Mouse (Mus musculus) intestine, embryonic 14.5 days (tissue): ENCODE measurements around the gene Ryr1. TPM values are rescaled to one million over a fixed set of nuclear protein-coding genes. Genes with fewer than 3 reads are reported as not detected.

Source experiments
- ATAC-seq: fragments of 200-750 bp; cut with Nextera tagmentation; replicated peaks from 2 replicates; pipeline ENCODE4 v1.8.0; 2017; ENCODE audit warnings: low read depth, moderate number of reproducible peaks, moderate TSS enrichment, moderate library complexity; ENCODE audit not compliant: low FRiP score, low TSS enrichment
- DNase-seq: peaks from one replicate; pipeline ENCODE4 v3.0.0-alpha.2; 2018; ENCODE audit warnings: low spot score
- H3K27ac ChIP-seq: fragments of 300-500 bp; sonication (generic); 2 replicates; pipeline ENCODE4 v1.5.1; 2014; ENCODE audit warnings: low read depth, mild to moderate bottlenecking, control low read depth
- H3K27me3 ChIP-seq: fragments of 300-500 bp; sonication (generic); replicated peaks from 2 replicates; pipeline ENCODE4 v1.6.1; 2014; ENCODE audit warnings: low read length, control low read depth; ENCODE audit not compliant: control insufficient read depth, insufficient read depth
- H3K36me3 ChIP-seq: fragments of 300-500 bp; sonication (generic); 2 replicates; pipeline ENCODE4 v1.6.1; 2014; ENCODE audit warnings: low read length, control low read depth; ENCODE audit not compliant: control insufficient read depth, insufficient read depth
- H3K4me1 ChIP-seq: fragments of 300-500 bp; sonication (generic); replicated peaks from 2 replicates; pipeline ENCODE4 v1.6.1; 2014; ENCODE audit warnings: low read length, control low read depth, mixed read lengths; ENCODE audit not compliant: control insufficient read depth, insufficient read depth
- H3K4me2 ChIP-seq: fragments of 300-500 bp; sonication (generic); 2 replicates; pipeline ENCODE4 v1.6.1; 2014; ENCODE audit warnings: low read length
- H3K4me3 ChIP-seq: fragments of 300-500 bp; sonication (generic); 2 replicates; pipeline ENCODE4 v1.5.1; 2014; ENCODE audit warnings: low read depth, low read length, control low read depth, mixed read lengths
- H3K9ac ChIP-seq: fragments of 300-500 bp; sonication (generic); 2 replicates; pipeline ENCODE4 v1.6.1; 2014; ENCODE audit warnings: mild to moderate bottlenecking, low read length
- H3K9me3 ChIP-seq: fragments of 300-500 bp; sonication (generic); 2 replicates; pipeline ENCODE4 v1.6.1; 2016; ENCODE audit warnings: low read length, control low read depth; ENCODE audit not compliant: control insufficient read depth
- WGBS: fragments of 180-500 bp; shearing (Covaris S2); extraction: QIAGEN DNeasy Blood & Tissue Kit; methylation state at CpG from one replicate; pipeline ENCODE4 v1.1.7; 2014; 5-methylcytosine and 5-hydroxymethylcytosine counted together
- polyA plus RNA-seq: library from polyadenylated mRNA; unstranded; fragments of >200 nt; fragmentation: Nextera tagmentation; extraction: Ambion mirVana; gene quantifications from 2 replicates; pipeline ENCODE4 v1.2.1, GENCODE M21; 2014

Ryr1 gene
- polyA plus RNA-seq, 1 experiment from 2014 or later: 0.80 TPM

DNA sequence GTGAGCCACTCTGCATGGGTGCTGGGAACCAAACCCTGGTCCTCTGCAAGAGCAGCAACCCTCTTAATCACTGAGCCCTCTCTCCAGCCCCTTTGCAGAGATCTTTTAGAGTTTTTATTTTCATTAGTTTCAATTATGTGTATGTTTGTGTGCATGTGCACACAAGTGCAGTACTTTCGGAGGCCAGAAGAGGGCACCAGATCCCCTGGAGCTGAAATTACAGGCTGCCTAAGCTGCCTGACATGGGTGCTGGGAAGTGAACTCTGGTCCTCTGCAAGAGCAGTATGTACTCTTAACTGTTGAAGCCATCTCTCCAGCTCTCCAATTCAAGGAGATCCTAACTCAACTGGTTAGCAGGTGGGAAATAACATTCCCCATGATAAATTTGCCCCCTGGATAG, 110.0 kb downstream of the Ryr1 start:
- Histone ChIP-seq H3K4me3 (no peak overlapping the region), H3K27ac (no peak overlapping the region), H3K9me3 (peaks cover 6% of the 10 kb centered on the region; the same call in 1 of the 2 replicates), H3K4me2 (no peak overlapping the region), H3K36me3 (no peaks in the 10 kb centered on the region), H3K27me3 (peaks cover 26% of the 10 kb centered on the region), H3K4me1 (peaks cover 4% of the 10 kb centered on the region; the same call in 1 of the 2 replicates), H3K9ac (no peak overlapping the region)
- no peak for ATAC-seq
- DNase-seq: no peak
- WGBS: 94% methylated on average over 1 of the region's 1 CpGs

DNA sequence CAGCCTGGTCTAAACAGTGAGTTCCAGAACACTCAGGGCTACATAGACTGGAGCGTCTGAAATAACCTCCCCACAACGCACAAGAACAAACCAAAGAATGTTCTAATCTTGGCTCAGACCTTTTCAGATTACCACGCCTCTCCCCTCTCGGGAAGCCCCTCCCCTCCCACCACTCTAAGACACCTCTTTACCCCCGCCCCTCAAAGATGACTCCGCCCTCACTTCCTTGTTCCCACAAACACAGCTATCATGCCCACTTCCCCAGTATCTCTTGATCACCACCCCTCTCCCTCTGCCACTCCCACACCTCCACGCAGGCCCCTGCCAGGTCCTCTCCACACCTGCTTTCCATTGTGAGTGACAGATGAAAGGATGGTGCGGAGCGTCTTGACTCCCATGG, 116.3 kb downstream of the Ryr1 start:
- no peaks in the 10 kb centered on the region for H3K9me3 ChIP-seq
- no peak overlapping the region for H3K9ac ChIP-seq
- no peaks in the 10 kb centered on the region for H3K27me3 ChIP-seq
- DNase-seq (no peak), ATAC-seq (no peak)
- no peak overlapping the region for H3K4me2 ChIP-seq
- H3K27ac ChIP-seq: no peak overlapping the region
- H3K4me1 ChIP-seq: no peaks in the 10 kb centered on the region
- H3K4me3 ChIP-seq: no peak overlapping the region
- no peaks in the 10 kb centered on the region for H3K36me3 ChIP-seq
- 73% methylated on average over 9 of the region's 9 CpGs for WGBS

DNA sequence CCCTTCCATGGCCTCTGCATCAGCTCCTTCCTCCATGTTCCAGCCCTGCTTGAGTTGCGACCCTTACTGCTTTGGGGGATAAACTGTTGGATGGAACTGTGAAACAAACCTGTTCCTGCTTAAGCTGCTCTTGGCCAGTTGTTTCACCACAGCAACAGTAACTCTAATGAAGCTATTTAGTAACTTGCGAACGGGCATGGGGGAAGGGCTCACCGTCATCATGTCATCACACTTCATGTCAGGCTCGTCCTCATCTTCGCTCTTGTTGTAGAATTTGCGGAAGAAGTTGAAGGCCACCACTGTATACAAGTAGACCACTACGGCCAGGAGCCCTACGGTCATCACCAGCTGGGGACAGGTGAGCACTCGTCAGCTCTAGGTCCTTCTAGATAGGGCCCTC, 116.8 kb downstream of the Ryr1 start:
- H3K4me3 ChIP-seq: no peak overlapping the region
- no peaks in the 10 kb centered on the region for H3K9me3 ChIP-seq
- no peaks in the 10 kb centered on the region for H3K4me1 ChIP-seq
- no peak overlapping the region for H3K4me2 ChIP-seq
- no peak overlapping the region for H3K9ac ChIP-seq
- WGBS: 94% methylated on average over 10 of the region's 10 CpGs
- no peak overlapping the region for H3K27ac ChIP-seq
- no peaks in the 10 kb centered on the region for H3K27me3 ChIP-seq
- DNase-seq: no peak
- H3K36me3 ChIP-seq: no peaks in the 10 kb centered on the region
- ATAC-seq: no peak

DNA sequence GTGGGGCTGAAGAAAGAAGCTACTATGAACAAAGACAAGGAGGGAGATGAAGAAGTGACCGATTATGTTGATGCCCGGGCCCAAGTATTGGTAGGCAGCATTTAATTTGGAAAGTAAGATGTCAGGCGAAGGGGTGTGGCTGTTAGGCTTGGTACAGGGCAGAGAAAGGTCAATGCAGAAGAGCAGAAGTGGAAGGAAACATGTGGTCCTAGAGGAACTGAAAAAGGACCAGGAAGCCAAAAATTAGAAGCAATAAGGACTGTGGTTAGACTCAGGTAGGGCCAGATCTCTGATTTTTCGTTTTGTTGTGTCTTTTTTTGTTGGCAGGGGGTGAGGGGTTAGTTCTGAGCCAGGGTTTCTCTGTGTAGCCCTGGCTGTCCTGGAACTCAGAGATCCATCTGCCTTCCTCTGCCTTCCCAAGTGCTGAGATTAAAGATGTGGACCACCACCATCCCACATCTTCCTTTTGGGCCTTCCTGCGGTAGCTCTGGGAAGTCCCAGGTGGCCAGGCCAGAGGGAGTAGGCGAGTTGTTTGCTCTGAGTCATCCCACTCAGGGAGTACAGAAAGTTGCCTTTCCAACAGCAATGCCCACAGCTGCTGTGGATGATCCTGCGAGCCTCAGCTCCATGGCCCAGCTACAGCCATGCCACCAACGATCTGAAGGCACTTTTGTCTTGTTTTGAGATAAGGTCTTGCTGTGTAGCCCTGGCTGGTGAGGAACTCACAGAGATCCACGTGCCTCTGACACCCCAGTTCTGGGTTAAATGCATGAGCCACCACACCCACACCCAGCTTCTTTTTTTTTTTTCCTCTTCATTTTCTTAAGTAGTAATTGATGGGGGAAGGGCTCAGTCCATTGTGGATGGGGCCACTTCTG, 117.5 kb downstream of the Ryr1 start:
- H3K4me2 ChIP-seq: no peak overlapping the region
- H3K9me3 ChIP-seq: no peaks in the 10 kb centered on the region
- 76% methylated on average over 9 of the region's 9 CpGs for WGBS

DNA sequence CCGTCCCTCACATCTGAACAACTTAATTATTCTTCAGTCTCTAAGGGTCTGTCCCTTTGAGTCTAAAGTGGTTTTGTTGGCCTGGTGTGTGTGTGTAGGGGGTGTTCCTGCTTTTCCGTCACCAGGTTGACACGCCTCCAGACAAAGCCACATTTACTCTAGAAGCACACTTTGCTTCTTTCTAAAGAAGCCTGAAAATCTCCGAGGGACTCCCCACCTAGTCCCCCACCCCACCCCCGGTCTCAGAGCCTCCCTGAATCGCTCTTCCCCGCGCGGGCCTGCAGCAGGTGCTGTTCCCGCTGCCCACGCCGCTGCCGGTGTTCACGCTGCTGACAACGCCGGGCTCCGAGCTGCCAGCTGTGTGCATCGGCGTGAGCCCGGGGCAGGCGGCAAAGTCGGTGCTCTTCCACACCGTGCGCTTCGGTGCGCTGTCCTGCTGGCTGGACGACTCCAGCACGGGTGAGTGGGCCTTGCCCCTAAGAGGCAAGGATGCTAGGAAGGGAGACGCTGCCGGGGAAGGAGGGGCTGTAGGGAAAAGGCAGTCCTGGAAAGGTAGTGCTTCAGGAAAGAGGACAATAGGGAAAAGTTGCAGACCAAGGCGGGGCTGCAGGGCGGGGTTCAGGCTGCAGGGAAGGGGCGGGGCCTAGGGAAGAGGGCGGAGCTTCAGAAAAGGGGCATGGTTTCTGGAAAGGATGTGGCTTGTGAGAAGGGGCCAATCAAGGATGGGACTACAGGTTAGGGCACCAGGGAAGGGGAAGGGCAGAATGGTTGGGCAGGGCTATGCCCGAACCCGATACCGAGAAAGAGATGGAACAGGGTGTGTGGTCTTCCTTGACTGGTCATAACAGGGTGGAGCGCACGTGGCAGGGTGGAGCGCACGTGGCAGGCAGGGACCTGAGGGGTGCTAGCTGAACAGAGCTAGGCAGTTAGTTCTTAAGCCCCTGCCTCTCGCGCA, 124.1 kb downstream of the Ryr1 start:
- Histone ChIP-seq H3K9me3 (no peaks in the 10 kb centered on the region), H3K9ac (peak overlapping the region; percentile 58), H3K4me3 (peak overlapping the region; percentile 44), H3K27ac (peak overlapping the region; percentile 51; the same call in 1 of the 2 replicates), H3K4me1 (0 out of 2 replicates have a peak, but pooled peaks cover 4% of the 10 kb centered on the region), H3K4me2 (peak overlapping the region; percentile 89), H3K36me3 (no peaks in the 10 kb centered on the region), H3K27me3 (no peaks in the 10 kb centered on the region)
- peak; percentile 83 for ATAC-seq
- DNase-seq: peak; percentile 97
- 5% methylated on average over 43 of the region's 43 CpGs for WGBS

More for the DNA sequence above, 117.5 kb downstream of the Ryr1 start:
- no peaks in the 10 kb centered on the region for H3K27me3 ChIP-seq
- no peaks in the 10 kb centered on the region for H3K36me3 ChIP-seq
- ATAC-seq (no peak), DNase-seq (no peak)
- no peak overlapping the region for H3K4me3 ChIP-seq
- H3K27ac ChIP-seq: no peak overlapping the region
- no peak overlapping the region for H3K9ac ChIP-seq
- H3K4me1 ChIP-seq: no peaks in the 10 kb centered on the region

DNA sequence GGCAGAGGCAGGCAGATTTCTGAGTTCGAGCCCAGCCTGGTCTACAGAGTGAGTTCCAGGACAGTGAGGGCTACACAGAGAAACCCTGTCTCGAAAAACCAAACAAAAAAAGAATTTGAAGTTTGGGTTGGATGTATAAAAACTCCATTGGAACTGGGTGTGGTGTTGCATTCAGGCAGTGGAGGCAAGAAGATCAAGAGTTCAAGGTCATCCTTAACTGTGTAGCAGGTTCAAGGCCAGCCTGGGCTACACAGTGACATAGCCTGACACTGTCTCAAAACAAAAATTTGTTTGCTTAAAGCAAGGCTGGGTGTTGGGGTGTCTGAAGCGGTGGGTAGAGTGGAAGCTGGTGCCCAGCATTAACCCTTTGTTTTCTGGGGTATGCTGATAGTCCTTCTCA, 131.6 kb downstream of the Ryr1 start:
- ATAC-seq (no peak), DNase-seq (no peak)
- Histone ChIP-seq H3K27ac (no peak overlapping the region), H3K27me3 (no peaks in the 10 kb centered on the region), H3K4me3 (no peak overlapping the region), H3K36me3 (no peaks in the 10 kb centered on the region), H3K9me3 (no peaks in the 10 kb centered on the region), H3K9ac (no peak overlapping the region), H3K4me1 (no peaks in the 10 kb centered on the region), H3K4me2 (no peak overlapping the region)
- WGBS: 81% methylated on average over 3 of the region's 3 CpGs

DNA sequence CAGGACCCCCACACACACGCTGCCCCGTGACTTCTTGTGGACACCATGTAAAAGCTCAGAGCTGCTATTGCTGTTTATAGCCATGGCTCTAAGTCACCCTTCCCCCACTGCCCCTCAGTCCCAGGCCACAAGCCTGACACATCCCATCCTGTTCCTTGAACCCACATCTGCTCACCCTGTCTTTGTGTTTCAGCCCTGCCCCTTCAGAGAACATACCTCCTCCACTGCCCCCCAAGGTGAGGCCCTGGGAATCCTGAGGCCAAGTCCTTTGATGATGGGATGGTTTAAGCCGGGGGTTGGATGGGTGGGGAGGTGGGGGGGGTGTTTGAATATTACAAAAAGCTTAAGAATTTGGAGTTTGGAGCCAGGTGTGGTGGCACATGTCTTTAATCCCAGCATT, 132.0 kb downstream of the Ryr1 start:
- DNase-seq: no peak
- WGBS: 82% methylated on average over 3 of the region's 3 CpGs
- Histone ChIP-seq H3K4me2 (no peak overlapping the region), H3K36me3 (no peaks in the 10 kb centered on the region), H3K9me3 (no peaks in the 10 kb centered on the region), H3K27me3 (no peaks in the 10 kb centered on the region), H3K4me3 (no peak overlapping the region), H3K4me1 (no peaks in the 10 kb centered on the region), H3K9ac (no peak overlapping the region), H3K27ac (no peak overlapping the region)
- ATAC-seq: no peak

DNA sequence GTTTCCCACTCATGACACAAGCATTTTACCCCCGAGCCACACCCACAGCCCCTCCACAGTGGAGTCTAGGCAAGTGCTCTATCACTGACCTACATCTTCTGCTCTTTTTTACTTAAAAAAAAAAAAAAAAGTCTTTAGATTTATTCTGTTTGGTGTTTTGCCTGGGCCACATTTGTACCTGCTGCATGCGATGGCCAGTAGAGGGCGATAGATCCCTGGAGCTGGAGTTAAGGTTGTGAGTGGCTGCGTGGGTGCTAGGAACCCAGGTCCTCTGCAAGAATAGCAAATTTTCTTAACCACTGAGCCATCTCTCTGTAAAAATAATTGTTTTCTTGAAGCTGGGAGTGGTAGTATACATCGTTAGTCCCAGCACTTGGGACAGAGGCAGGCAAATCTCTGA, 133.4 kb downstream of the Ryr1 start:
- H3K4me1 ChIP-seq: no peaks in the 10 kb centered on the region
- no peaks in the 10 kb centered on the region for H3K36me3 ChIP-seq
- no peak overlapping the region for H3K4me2 ChIP-seq
- no peak overlapping the region for H3K9ac ChIP-seq
- DNase-seq (no peak), ATAC-seq (no peak)
- no peak overlapping the region for H3K4me3 ChIP-seq
- 72% methylated on average over 5 of the region's 5 CpGs for WGBS
- H3K9me3 ChIP-seq: no peaks in the 10 kb centered on the region
- no peak overlapping the region for H3K27ac ChIP-seq
- no peaks in the 10 kb centered on the region for H3K27me3 ChIP-seq
